Mouse (Mus musculus) lung, postnatal 0 days (tissue): ENCODE data around the gene Hdc. TPM values are rescaled to one million over a fixed set of nuclear protein-coding genes. Genes with fewer than 3 reads are reported as not detected.
A peak's percentile ranks its signal among the peaks of the same experiment; 100 is the strongest.

Experiments used
- ATAC-seq: fragments of 200-750 bp; cut with Nextera tagmentation; 2 replicates; pipeline ENCODE4 v1.8.0; 2017; ENCODE audit warnings: moderate library complexity
- DNase-seq: peaks from one replicate; pipeline ENCODE4 v3.0.0-alpha.2; 2016; ENCODE audit warnings: low spot score
- H3K27ac ChIP-seq: fragments of 300-500 bp; sonication (generic); 2 replicates; pipeline ENCODE4 v1.5.1; 2014; ENCODE audit warnings: antibody characterized with exemption, mild to moderate bottlenecking, low read length, mixed read lengths
- H3K27me3 ChIP-seq: fragments of 300-500 bp; sonication (generic); replicated peaks from 2 replicates; pipeline ENCODE4 v1.6.1; 2014; ENCODE audit warnings: low read length, mixed read lengths; ENCODE audit not compliant: insufficient read depth
- H3K36me3 ChIP-seq: fragments of 300-500 bp; sonication (generic); 2 replicates; pipeline ENCODE4 v1.6.1; 2014; ENCODE audit warnings: low read length, mixed read lengths; ENCODE audit not compliant: insufficient read depth
- H3K4me1 ChIP-seq: fragments of 300-500 bp; sonication (generic); 2 replicates; pipeline ENCODE4 v1.6.1; 2014; ENCODE audit warnings: antibody characterized with exemption, low read depth, low read length, mixed read lengths; ENCODE audit not compliant: insufficient read depth
- H3K4me2 ChIP-seq: fragments of 300-500 bp; sonication (generic); replicated peaks from 2 replicates; pipeline ENCODE4 v1.6.1; 2014; ENCODE audit warnings: low read depth, mild to moderate bottlenecking, low read length, moderate library complexity, mixed read lengths
- H3K4me3 ChIP-seq: fragments of 300-500 bp; sonication (generic); 2 replicates; pipeline ENCODE4 v1.5.1; 2014; ENCODE audit warnings: low read depth, low read length
- H3K9ac ChIP-seq: fragments of 300-500 bp; sonication (generic); replicated peaks from 2 replicates; pipeline ENCODE4 v1.6.1; 2014; ENCODE audit warnings: low read depth, mild to moderate bottlenecking
- H3K9me3 ChIP-seq: fragments of 300-500 bp; sonication (generic); 2 replicates; pipeline ENCODE4 v1.6.1; 2016; ENCODE audit warnings: low read length, mixed read lengths
- CTCF ChIP-seq: IDR thresholded peaks from 2 replicates; pipeline ENCODE4 v1.5.1; 2016; ENCODE audit warnings: antibody characterized with exemption, mild to moderate bottlenecking
- EP300 ChIP-seq: IDR thresholded peaks from 2 replicates; pipeline ENCODE4 v1.6.1; 2016; ENCODE audit warnings: antibody characterized with exemption, mild to moderate bottlenecking, control low read depth
- WGBS: fragments of 180-500 bp; shearing (Covaris S2); extraction: QIAGEN DNeasy Blood & Tissue Kit; methylation state at CpG from one replicate; pipeline ENCODE4 v1.1.7; 2014; 5-methylcytosine and 5-hydroxymethylcytosine counted together
- polyA plus RNA-seq: library from polyadenylated mRNA; unstranded; fragments of >200 nt; fragmentation: Nextera tagmentation; extraction: Ambion mirVana; gene quantifications from 2 replicates; pipeline ENCODE4 v1.2.1, GENCODE M21; 2015

The Hdc gene
- polyA plus RNA-seq, 1 experiment from 2014 or later, result 35.2 TPM

DNA sequence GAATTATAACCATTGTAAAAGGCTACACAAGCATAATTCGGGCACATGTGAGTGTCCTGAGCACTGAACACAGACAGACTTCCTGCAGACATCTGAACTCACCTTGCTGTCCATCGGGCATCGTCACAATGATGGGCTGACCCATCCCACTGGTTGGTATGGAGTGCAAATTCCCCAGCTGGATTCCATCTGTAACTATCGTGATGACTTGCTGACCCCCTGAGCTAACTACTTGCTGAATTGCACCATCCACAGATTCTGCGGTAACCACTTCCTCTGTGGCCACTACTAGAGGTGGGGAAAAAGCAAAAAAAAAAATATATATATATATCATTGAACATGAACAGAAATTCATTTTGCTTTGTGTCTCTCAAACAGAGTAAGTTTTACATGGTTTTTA lies 27.4 kb upstream of the Hdc start:
- H3K36me3 ChIP-seq, result peaks cover 26% of the 10 kb centered on the region
- no peak for ATAC-seq
- no peak overlapping the region for H3K4me3 ChIP-seq
- no peak for DNase-seq
- no peak overlapping the region for H3K4me2 ChIP-seq
- no peaks in the 10 kb centered on the region for H3K9me3 ChIP-seq
- no peak overlapping the region for H3K27ac ChIP-seq
- TF ChIP-seq EP300 (no peak), CTCF (no peak)
- H3K9ac ChIP-seq, result no peak overlapping the region
- no peaks in the 10 kb centered on the region for H3K27me3 ChIP-seq
- no peaks in the 10 kb centered on the region for H3K4me1 ChIP-seq
- 82% methylated on average over 5 of the region's 5 CpGs for WGBS

DNA sequence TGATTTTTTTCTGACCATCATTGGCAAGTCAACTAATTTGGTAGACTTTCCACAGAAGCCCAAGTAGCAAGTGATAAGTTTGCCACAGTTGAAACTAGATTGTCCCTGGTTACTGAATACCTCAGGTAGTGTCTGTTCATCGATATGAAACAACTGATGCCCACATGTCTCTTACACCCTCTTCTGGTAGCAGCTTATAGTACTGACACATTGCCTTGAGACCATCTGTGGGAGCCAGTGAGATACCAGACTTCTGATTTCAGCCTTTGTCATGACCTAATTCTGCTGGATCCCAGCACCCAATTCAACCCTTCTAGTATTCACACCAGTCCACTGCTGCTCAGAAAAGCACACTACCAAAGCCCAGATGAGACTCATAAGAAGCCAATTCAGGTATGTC lies 25.7 kb upstream of the Hdc start:
- Histone ChIP-seq H3K9ac (no peak overlapping the region), H3K27ac (no peak overlapping the region), H3K4me2 (no peak overlapping the region), H3K9me3 (no peaks in the 10 kb centered on the region), H3K27me3 (no peaks in the 10 kb centered on the region), H3K4me1 (no peaks in the 10 kb centered on the region), H3K36me3 (peaks cover 25% of the 10 kb centered on the region), H3K4me3 (no peak overlapping the region)
- TF ChIP-seq CTCF (peak; percentile 20; the same call in 1 of the 2 replicates), EP300 (no peak)
- ATAC-seq, result no peak
- 97% methylated on average over 1 of the region's 1 CpGs for WGBS
- DNase-seq, result no peak

DNA sequence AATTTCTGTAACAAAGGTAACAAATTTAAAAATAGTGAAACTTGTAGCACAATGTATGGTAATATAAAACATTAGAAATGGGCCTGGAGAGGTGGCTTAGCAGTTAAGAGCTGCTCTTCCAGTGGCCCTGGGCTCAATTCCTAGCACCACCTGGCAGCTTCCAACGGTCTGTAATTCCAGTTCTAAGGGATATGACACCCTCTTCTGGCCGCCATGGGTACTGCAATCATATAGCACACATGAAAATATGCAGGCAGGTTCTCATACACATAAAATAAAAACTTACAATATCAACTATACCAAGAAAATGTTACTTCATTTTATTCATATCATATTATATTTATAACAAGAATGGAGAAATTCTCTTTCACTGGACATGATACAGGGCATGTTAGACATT lies 21.2 kb upstream of the Hdc start:
- WGBS, result 91% methylated on average over 2 of the region's 2 CpGs
- DNase-seq, result no peak
- peaks cover 17% of the 10 kb centered on the region for H3K36me3 ChIP-seq

DNA sequence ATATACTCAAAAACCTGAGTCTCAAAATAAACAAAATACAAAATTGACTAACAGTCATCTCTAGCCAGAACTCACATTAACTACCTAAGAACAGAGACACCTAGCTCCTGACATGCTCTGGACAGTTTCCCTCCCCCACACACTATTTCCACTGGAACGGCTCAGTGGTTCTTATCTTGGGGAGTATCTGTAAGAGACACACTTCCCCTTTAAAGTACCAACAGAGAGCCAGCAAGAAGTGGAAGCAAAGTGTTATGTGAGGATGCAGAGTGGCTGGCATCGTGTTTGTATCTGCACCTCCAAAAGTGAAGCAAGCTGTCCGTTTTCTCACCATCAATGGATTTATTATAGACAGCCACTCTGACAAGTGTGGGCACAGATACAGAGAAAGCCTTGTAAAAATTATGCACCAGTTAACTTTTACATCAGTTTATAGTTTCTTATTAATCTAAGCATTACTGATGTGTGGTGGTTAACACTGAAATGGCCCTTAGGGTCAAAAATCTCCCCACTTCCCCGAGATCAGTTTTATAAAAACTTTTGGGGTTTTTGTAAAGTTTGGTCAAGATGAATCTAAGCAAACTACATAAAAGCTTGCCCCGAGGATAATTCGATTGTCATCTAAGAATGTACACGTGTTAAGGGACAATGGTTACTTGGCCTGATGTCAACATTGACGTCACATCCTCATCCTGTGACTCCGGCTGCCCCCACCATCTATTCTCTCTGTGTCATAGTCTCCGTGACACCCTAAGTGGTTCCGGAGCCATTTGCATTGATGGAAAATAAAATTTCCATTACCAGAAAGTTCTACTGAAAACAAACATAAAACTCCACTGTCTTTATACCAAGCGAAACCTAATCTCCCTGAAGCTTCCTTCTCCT lies 17.1 kb upstream of the Hdc start:
- Histone ChIP-seq H3K27me3 (no peaks in the 10 kb centered on the region), H3K9me3 (no peaks in the 10 kb centered on the region), H3K4me3 (no peak overlapping the region), H3K4me2 (no peak overlapping the region), H3K4me1 (peaks cover 3% of the 10 kb centered on the region; the same call in 1 of the 2 replicates), H3K36me3 (peaks cover 6% of the 10 kb centered on the region), H3K9ac (no peak overlapping the region), H3K27ac (no peak overlapping the region)
- TF ChIP-seq CTCF (no peak), EP300 (0 out of 2 replicates have a peak, but pooled peaks have one; percentile 13)
- 56% methylated on average over 12 of the region's 12 CpGs for WGBS
- DNase-seq, result peak; percentile 50
- peak; percentile 67 for ATAC-seq

More for the DNA sequence above, 21.2 kb upstream of the Hdc start:
- Histone ChIP-seq H3K4me3 (no peak overlapping the region), H3K4me2 (no peak overlapping the region), H3K27ac (no peak overlapping the region), H3K4me1 (peaks cover 3% of the 10 kb centered on the region; the same call in 1 of the 2 replicates), H3K9me3 (no peaks in the 10 kb centered on the region), H3K9ac (no peak overlapping the region), H3K27me3 (no peaks in the 10 kb centered on the region)
- no peak for ATAC-seq
- no peak for TF ChIP-seq EP300
- TF ChIP-seq CTCF, result peak; percentile 27

DNA sequence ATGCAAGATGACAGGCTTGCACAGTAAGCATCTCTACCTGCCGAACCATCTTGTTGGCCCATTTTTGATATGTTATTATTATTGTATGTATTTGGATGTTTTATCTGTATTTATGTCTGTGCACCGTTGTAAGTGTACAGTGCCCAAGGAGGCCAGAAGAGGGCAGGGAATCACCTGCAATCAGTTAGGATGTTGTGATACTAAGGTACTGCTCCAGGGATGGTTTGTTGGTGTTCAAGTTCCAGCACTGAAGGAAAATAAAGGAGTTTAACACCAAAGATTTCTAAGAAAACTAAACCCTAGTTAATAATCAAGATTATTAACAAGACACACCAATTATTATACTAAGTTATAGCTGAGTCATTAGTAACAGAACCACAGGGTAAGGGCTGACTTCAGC lies 14.1 kb upstream of the Hdc start:
- peaks cover 3% of the 10 kb centered on the region; the same call in 1 of the 2 replicates for H3K4me1 ChIP-seq
- no peak overlapping the region for H3K4me2 ChIP-seq
- no peaks in the 10 kb centered on the region for H3K27me3 ChIP-seq
- TF ChIP-seq EP300 (no peak), CTCF (peak; percentile 17)
- H3K9ac ChIP-seq, result no peak overlapping the region
- no peaks in the 10 kb centered on the region for H3K9me3 ChIP-seq
- no peak for DNase-seq
- WGBS, result 68% methylated on average over 2 of the region's 2 CpGs
- H3K36me3 ChIP-seq, result no peaks in the 10 kb centered on the region
- no peak for ATAC-seq
- no peak overlapping the region for H3K4me3 ChIP-seq
- no peak overlapping the region for H3K27ac ChIP-seq

DNA sequence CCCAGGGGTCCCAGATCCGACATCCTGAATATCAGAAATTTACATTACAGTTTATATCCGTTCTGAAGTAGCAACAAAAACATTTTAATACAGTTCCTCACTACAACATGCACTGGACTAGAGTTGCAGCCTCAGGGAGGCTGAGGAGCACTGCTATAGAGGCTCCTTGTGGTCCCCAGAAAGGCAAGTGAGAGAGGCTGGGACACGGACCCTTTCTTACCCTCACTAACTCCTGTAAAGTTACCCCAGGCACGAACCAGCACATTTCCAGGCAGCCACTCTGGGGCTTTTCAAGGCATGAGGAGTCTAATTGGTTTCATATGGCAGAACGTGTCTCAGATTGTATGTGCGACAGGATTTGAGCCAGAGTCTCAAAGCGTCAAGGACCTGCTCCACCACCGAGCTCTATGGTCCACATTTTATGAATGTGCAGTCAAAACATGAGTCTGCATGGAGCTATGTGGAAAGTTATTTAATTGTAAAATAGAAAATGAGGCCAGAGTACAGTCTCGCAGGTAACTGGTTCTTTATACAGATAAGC lies 9.4 kb upstream of the Hdc start:
- no peak overlapping the region for H3K9ac ChIP-seq
- DNase-seq (no peak), ATAC-seq (no peak)
- H3K4me2 ChIP-seq, result no peak overlapping the region
- no peaks in the 10 kb centered on the region for H3K36me3 ChIP-seq
- no peak overlapping the region for H3K27ac ChIP-seq
- no peaks in the 10 kb centered on the region for H3K4me1 ChIP-seq
- no peak overlapping the region for H3K4me3 ChIP-seq
- no peaks in the 10 kb centered on the region for H3K27me3 ChIP-seq
- WGBS, result 77% methylated on average over 9 of the region's 9 CpGs
- TF ChIP-seq CTCF, result no peak
- TF ChIP-seq EP300, result no peak
- H3K9me3 ChIP-seq, result no peaks in the 10 kb centered on the region
